Mouse (Mus musculus) limb, embryonic 14.5 days (tissue): ENCODE measurements around the gene Hoxb9. TPM values are rescaled to one million over a fixed set of nuclear protein-coding genes. Genes with fewer than 3 reads are reported as not detected.
A peak's percentile ranks its signal among the peaks of the same experiment; 100 is the strongest.

Source experiments
- ATAC-seq: fragments of 200-750 bp; cut with Nextera tagmentation; 2 replicates; pipeline ENCODE4 v1.8.0; 2017; ENCODE audit warnings: low read depth, moderate number of reproducible peaks, moderate TSS enrichment; ENCODE audit not compliant: low FRiP score
- DNase-seq: peaks from one replicate; pipeline ENCODE4 v3.0.0-alpha.2; 2015; ENCODE audit warnings: low spot score
- H3K27ac ChIP-seq: fragments of 300-500 bp; sonication (generic); replicated peaks from 2 replicates; pipeline ENCODE4 v1.5.1; 2014; ENCODE audit warnings: low read depth, mild to moderate bottlenecking, low read length, moderate library complexity, mixed read lengths
- H3K27me3 ChIP-seq: fragments of 300-500 bp; sonication (generic); 2 replicates; pipeline ENCODE4 v1.6.1; 2014; ENCODE audit warnings: low read length, mixed read lengths; ENCODE audit not compliant: control insufficient read depth, insufficient read depth
- H3K36me3 ChIP-seq: fragments of 300-500 bp; sonication (generic); 2 replicates; pipeline ENCODE4 v1.6.1; 2014; ENCODE audit warnings: mild to moderate bottlenecking, low read length, moderate library complexity, mixed read lengths; ENCODE audit not compliant: control insufficient read depth, insufficient read depth
- H3K4me1 ChIP-seq: fragments of 300-500 bp; sonication (generic); 2 replicates; pipeline ENCODE4 v1.6.1; 2014; ENCODE audit warnings: antibody characterized with exemption, low read length, mixed read lengths; ENCODE audit not compliant: control insufficient read depth, insufficient read depth
- H3K4me2 ChIP-seq: fragments of 300-500 bp; sonication (generic); replicated peaks from 2 replicates; pipeline ENCODE4 v1.6.1; 2014; ENCODE audit warnings: low read depth, mild to moderate bottlenecking, low read length, moderate library complexity; ENCODE audit not compliant: severe bottlenecking
- H3K4me3 ChIP-seq: fragments of 300-500 bp; sonication (generic); replicated peaks from 2 replicates; pipeline ENCODE4 v1.5.1; 2014; ENCODE audit warnings: low read length
- H3K9ac ChIP-seq: fragments of 300-500 bp; sonication (generic); 2 replicates; pipeline ENCODE4 v1.6.1; 2014; ENCODE audit warnings: mild to moderate bottlenecking, low read depth, low read length, moderate library complexity; ENCODE audit not compliant: severe bottlenecking
- H3K9me3 ChIP-seq: fragments of 300-500 bp; sonication (generic); 2 replicates; pipeline ENCODE4 v1.6.1; 2016; ENCODE audit warnings: low read length; ENCODE audit not compliant: control insufficient read depth
- POLR2A ChIP-seq: fragments of 200-500 bp; IDR thresholded peaks from 2 replicates; pipeline ENCODE4 v1.8.0; 2012; ENCODE audit warnings: inconsistent platforms, mild to moderate bottlenecking, moderate library complexity, borderline replicate concordance; ENCODE audit not compliant: insufficient read depth, insufficient read length; ENCODE audit errors: extremely low read depth
- WGBS: fragments of 180-500 bp; shearing (Covaris S2); extraction: QIAGEN DNeasy Blood & Tissue Kit; methylation state at CpG from one replicate; pipeline ENCODE4 v1.1.7; 2014; 5-methylcytosine and 5-hydroxymethylcytosine counted together
- polyA plus RNA-seq, 2 experiments: library from polyadenylated mRNA; depleted of rRNA in 1 of 2; stranded (reverse) in 1 of 2; unstranded in 1 of 2; fragments of >200 nt; fragmentation: Nextera tagmentation in 1 of 2; extraction: Ambion mirVana in 1 of 2; gene quantifications; 2 replicates each; pipeline versions ENCODE4 v1.2.1 to v1.2.3; 2012 to 2014

Hoxb9 gene
- polyA plus RNA-seq, 2 experiments: 1.2 to 4.4 TPM

GRCm38 (mm10) chr11:96318368-96319070, 47.3 kb downstream of the Hoxb9 start:
- WGBS: under 1% methylated on average over 35 of the region's 45 CpGs
- no peak for TF ChIP-seq POLR2A
- no peak overlapping the region; the same call in 1 of the 2 replicates for H3K27ac ChIP-seq
- peak overlapping the region; percentile 34 for H3K4me3 ChIP-seq
- H3K4me1 ChIP-seq: peaks cover 5% of the 10 kb centered on the region
- H3K9me3 ChIP-seq: no peaks in the 10 kb centered on the region
- ATAC-seq (0 out of 2 replicates have a peak, but pooled peaks have one; percentile 56), DNase-seq (peak; percentile 64)
- no peak overlapping the region for H3K9ac ChIP-seq
- peaks cover 98% of the 10 kb centered on the region for H3K27me3 ChIP-seq
- H3K4me2 ChIP-seq: peak overlapping the region; percentile 43
- no peaks in the 10 kb centered on the region for H3K36me3 ChIP-seq

- no peak overlapping the region; the same call in 1 of the 2 replicates for H3K27ac ChIP-seq
- under 1% methylated on average over 21 of the region's 34 CpGs for WGBS
- H3K4me2 ChIP-seq: peak overlapping the region; percentile 43
- no peak for ATAC-seq
- no peak for TF ChIP-seq POLR2A
- H3K4me1 ChIP-seq: peaks cover 5% of the 10 kb centered on the region
- DNase-seq: no peak
- no peaks in the 10 kb centered on the region for H3K9me3 ChIP-seq
- H3K9ac ChIP-seq: no peak overlapping the region
- no peaks in the 10 kb centered on the region for H3K36me3 ChIP-seq
- peaks cover 98% of the 10 kb centered on the region for H3K27me3 ChIP-seq
- peak overlapping the region; percentile 34 for H3K4me3 ChIP-seq
Observed at GRCm38 (mm10) chr11:96319071-96319902, 48.0 kb downstream of the Hoxb9 start.

GRCm38 (mm10) chr11:96319910-96320309, 48.7 kb downstream of the Hoxb9 start:
- H3K9ac ChIP-seq: no peak overlapping the region
- H3K4me2 ChIP-seq: peak overlapping the region; percentile 43
- H3K4me3 ChIP-seq: peak overlapping the region; percentile 21
- H3K27ac ChIP-seq: no peak overlapping the region
- ATAC-seq (no peak), DNase-seq (no peak)
- peaks cover 98% of the 10 kb centered on the region for H3K27me3 ChIP-seq
- H3K36me3 ChIP-seq: no peaks in the 10 kb centered on the region
- H3K9me3 ChIP-seq: no peaks in the 10 kb centered on the region
- under 1% methylated on average over 29 of the region's 29 CpGs for WGBS
- no peak for TF ChIP-seq POLR2A
- peaks cover 5% of the 10 kb centered on the region for H3K4me1 ChIP-seq

GRCm38 (mm10) chr11:96320688-96321087, 49.4 kb downstream of the Hoxb9 start:
- DNase-seq: no peak
- no peak overlapping the region for H3K27ac ChIP-seq
- no peak overlapping the region for H3K4me3 ChIP-seq
- 8% methylated on average over 17 of the region's 17 CpGs for WGBS
- no peaks in the 10 kb centered on the region for H3K36me3 ChIP-seq
- H3K9ac ChIP-seq: no peak overlapping the region
- no peak for ATAC-seq
- 0 out of 2 replicates have a peak overlapping the region, but pooled peaks have one; percentile 43 for H3K4me2 ChIP-seq
- H3K4me1 ChIP-seq: peaks cover 5% of the 10 kb centered on the region
- H3K9me3 ChIP-seq: no peaks in the 10 kb centered on the region
- TF ChIP-seq POLR2A: no peak
- peaks cover 98% of the 10 kb centered on the region for H3K27me3 ChIP-seq

GRCm38 (mm10) chr11:96321846-96322245, 50.6 kb downstream of the Hoxb9 start:
- H3K27me3 ChIP-seq: peaks cover 98% of the 10 kb centered on the region
- WGBS: 18% methylated on average over 5 of the region's 5 CpGs
- no peak for DNase-seq

More at GRCm38 (mm10) chr11:96321846-96322245, 50.6 kb downstream of the Hoxb9 start:
- peaks cover 5% of the 10 kb centered on the region for H3K4me1 ChIP-seq
- no peaks in the 10 kb centered on the region for H3K9me3 ChIP-seq
- H3K27ac ChIP-seq: no peak overlapping the region
- no peak for ATAC-seq
- H3K4me3 ChIP-seq: no peak overlapping the region
- no peak overlapping the region for H3K4me2 ChIP-seq
- no peak for TF ChIP-seq POLR2A
- no peaks in the 10 kb centered on the region for H3K36me3 ChIP-seq
- H3K9ac ChIP-seq: no peak overlapping the region
